Mouse (Mus musculus) myocyte (in vitro differentiated cells): Measurements from ENCODE around the gene Ccnd3.

ENCODE experiments used
- CEBPB ChIP-seq: IDR thresholded peaks from 2 replicates; pipeline ENCODE4 v1.6.1; 2011; ENCODE audit warnings: mild to moderate bottlenecking, moderate library complexity; ENCODE audit not compliant: poor library complexity, insufficient read depth, severe bottlenecking
- POLR2A ChIP-seq: IDR thresholded peaks from one replicate; pipeline ENCODE4 v1.6.1; 2011; ENCODE audit warnings: low read depth, mild to moderate bottlenecking, control low read depth, moderate library complexity; ENCODE audit not compliant: insufficient read length
- REST ChIP-seq: IDR thresholded peaks from one replicate; pipeline ENCODE4 v1.6.1; 2011; ENCODE audit warnings: mild to moderate bottlenecking, control low read depth, moderate library complexity; ENCODE audit not compliant: insufficient read depth, insufficient read length
- USF1 ChIP-seq: IDR thresholded peaks from one replicate; pipeline ENCODE4 v1.6.1; 2011; ENCODE audit warnings: low read depth, mild to moderate bottlenecking, control low read depth, moderate library complexity

- TF ChIP-seq USF1 (no peak), REST (no peak), POLR2A (no peak), CEBPB (no peak)
Measured at GRCm38 (mm10) chr17:47580962-47581361, 76.1 kb downstream of the Ccnd3 start.
